Mouse (Mus musculus) lung, postnatal 10 days (tissue): ENCODE results near the gene Ugt1a7c.

Experiments
- DNase-seq: peaks from one replicate; pipeline ENCODE4 v3.0.0; 2021

Ugt1a7c gene

GRCm38 (mm10) chr1:88200456-88200855, 105.6 kb downstream of the Ugt1a7c start, which contains the start of gene Ugt1a2:
Gene Ugt1a2 (plus strand): TSS chr1:88200601.
- no peak for DNase-seq

DNA sequence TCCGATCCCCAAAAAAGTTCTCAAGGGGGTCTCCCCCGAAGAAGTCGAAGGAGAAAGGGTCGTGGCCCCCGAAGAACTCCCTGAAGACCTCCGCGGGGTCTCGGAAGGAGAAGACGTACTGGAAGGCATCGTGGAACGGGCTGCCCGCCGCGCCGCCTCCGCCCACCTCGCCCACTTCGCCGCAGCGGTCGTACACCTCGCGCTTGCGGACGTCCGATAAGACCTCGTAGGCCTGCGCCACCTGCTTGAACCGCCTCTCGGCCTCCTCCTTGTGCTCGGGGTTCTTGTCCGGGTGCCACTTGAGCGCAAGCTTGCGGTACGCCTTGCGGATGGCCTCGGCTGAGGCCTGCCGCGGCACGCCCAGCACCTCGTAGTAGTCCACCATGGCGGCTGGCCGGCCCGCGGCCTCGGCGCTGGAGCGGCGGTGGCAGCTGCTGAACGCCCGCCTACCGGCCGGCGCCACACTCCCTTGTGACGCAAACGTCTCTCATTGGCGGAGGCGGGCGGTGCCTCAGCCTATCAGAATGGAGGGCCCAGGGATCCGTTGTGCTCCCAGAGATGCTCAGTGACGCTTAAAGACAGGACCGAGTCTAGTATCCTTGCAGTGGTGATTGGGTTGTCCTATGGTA, 110.5 kb downstream of the Ugt1a7c start, which contains the start of gene Dnajb3:
TSS of gene Dnajb3 (minus strand) at position 489 of the 629 bp plus-strand sequence.
- DNase-seq, result peak; percentile 79

GRCm38 (mm10) chr1:88206843-88207479, 112.1 kb downstream of the Ugt1a7c start:
- no peak for DNase-seq

GRCm38 (mm10) chr1:88211812-88212211, 117.0 kb downstream of the Ugt1a7c start, which contains the start of gene Ugt1a1:
Gene Ugt1a1 (plus strand): TSS chr1:88211959.
- peak; percentile 12 for DNase-seq

DNA sequence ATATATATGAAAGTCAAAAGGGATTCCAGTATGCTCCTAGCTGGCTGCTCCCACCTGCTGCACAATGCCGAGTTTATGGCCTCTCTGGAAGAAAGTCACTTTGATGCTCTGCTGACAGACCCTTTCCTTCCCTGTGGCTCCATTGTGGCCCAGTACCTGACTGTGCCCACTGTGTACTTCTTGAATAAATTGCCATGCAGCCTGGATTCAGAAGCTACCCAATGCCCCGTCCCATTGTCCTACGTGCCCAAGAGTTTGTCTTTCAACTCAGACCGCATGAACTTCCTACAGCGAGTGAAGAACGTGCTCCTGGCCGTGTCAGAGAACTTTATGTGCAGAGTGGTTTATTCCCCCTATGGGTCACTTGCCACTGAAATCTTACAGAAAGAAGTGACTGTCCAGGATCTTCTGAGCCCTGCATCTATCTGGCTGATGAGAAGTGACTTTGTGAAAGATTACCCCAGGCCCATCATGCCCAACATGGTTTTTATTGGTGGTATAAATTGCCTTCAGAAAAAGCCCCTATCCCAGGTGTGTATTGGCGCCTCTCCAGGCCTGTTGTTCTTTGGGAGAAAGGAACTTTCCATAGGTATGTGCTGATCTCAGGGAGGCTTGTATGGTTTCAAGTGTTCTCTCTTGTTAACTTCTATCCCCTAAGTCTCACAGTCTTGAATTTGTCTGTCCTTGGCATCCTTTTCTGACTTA, 117.6 kb downstream of the Ugt1a7c start:
- peak; percentile 19 for DNase-seq

- no peak for DNase-seq
Measured at GRCm38 (mm10) chr1:88213061-88213460, 118.2 kb downstream of the Ugt1a7c start.

- peak; percentile 30 for DNase-seq
Measured at GRCm38 (mm10) chr1:88213766-88214461, 119.1 kb downstream of the Ugt1a7c start.

DNA sequence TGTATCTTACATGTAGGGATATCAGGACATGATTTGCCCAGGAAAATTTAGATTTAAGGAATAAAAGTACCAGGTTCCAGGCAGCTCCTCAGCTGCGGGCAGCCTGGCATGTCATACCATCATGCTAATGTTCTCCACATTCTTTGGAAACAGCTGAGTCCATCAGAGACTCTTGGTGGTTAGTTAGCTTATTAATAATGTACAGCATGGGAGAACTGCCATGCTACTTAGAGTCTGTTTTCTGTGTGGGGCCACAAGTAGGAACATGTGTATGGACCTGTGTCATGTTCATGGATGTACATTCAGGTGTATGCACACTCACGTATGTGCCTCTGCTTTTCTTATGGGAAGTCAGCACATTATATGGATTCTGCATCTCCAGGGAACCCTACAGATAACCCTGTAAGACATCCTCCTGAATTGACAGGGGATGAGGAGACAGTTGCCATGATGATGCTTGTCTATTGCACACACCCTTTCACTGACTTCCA, 119.6 kb downstream of the Ugt1a7c start:
- no peak for DNase-seq

- DNase-seq, result no peak
Measured at GRCm38 (mm10) chr1:88215466-88216380, 120.9 kb downstream of the Ugt1a7c start.

DNA sequence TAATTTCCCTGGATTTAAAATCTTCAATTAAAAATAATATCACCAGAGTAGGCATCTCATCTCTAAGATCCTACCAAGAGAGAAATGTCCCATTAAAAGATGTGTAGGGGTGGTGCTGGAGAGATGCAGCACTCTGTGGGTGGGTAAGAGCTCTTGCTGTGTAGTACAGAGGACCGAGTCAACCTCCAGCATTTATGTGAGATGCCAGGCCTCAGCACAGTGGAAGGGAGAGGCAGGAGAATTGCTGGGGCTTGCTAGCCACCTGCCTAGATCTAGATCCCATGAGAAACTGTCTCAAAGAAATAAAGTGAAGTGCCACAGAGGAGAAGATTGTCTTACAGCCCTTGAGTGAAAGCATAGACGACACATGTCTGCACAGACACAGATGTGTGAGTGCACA, 121.7 kb downstream of the Ugt1a7c start:
- DNase-seq, result no peak

DNA sequence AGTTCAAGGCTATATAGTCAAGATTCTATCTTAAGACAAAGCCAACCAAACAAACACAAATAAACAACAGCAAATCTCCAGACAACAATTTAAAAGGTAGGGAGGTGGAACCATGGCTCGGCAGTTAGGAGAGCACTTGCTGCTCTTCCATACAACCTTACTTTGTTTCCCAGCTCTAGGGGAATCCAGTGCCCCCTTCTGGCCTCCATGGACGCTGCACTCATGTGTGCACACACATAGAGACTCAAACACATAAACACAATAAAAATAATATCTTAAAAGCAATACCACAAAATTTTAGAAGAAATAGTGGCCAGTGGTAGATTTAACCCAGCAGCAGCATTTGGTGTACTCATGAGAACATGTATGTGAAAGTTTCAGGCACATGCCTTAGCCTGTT, 122.3 kb downstream of the Ugt1a7c start:
- peak; percentile 9 for DNase-seq

DNA sequence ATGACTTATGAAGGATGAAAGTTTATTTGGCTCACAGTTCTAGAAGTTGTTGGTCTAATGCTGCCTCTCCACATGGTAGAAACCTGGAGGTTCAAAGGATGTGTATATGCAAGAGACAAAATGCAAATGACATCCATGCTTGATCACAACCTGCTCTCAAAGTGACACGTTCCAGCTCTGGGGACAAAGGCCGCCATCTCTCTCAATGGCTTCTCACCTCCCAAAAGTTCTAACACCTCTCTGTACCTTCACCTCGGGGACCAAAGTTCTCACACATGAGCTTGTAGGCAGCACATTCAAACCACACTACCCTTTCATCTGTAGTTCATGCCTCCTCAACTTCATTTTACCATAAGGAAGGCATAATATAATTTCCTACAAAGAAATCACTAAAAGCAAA, 122.7 kb downstream of the Ugt1a7c start:
- no peak for DNase-seq

DNA sequence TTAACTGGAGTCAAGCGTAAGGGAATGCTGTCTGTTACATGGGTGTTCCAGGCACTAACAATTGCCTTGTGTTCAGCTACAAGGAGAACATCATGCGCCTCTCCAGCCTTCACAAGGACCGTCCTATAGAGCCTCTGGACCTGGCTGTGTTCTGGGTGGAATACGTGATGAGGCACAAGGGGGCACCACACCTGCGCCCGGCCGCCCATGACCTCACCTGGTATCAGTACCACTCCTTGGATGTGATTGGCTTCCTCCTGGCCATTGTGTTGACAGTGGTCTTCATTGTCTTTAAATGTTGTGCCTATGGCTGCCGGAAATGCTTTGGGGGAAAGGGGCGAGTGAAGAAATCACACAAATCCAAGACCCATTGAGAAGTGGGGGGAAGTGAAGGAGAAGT, 123.2 kb downstream of the Ugt1a7c start:
- DNase-seq, result peak; percentile 9

GRCm38 (mm10) chr1:88218591-88218990, 123.7 kb downstream of the Ugt1a7c start:
- no peak for DNase-seq

- no peak for DNase-seq
Measured at GRCm38 (mm10) chr1:88219054-88219453, 124.2 kb downstream of the Ugt1a7c start.

GRCm38 (mm10) chr1:88220336-88220735, 125.5 kb downstream of the Ugt1a7c start:
- DNase-seq, result peak; percentile 9

GRCm38 (mm10) chr1:88222216-88222615, 127.4 kb downstream of the Ugt1a7c start:
- no peak for DNase-seq

GRCm38 (mm10) chr1:88223011-88223515, 128.2 kb downstream of the Ugt1a7c start:
- peak; percentile 18 for DNase-seq

GRCm38 (mm10) chr1:88223591-88223990, 128.7 kb downstream of the Ugt1a7c start:
- peak; percentile 13 for DNase-seq

DNA sequence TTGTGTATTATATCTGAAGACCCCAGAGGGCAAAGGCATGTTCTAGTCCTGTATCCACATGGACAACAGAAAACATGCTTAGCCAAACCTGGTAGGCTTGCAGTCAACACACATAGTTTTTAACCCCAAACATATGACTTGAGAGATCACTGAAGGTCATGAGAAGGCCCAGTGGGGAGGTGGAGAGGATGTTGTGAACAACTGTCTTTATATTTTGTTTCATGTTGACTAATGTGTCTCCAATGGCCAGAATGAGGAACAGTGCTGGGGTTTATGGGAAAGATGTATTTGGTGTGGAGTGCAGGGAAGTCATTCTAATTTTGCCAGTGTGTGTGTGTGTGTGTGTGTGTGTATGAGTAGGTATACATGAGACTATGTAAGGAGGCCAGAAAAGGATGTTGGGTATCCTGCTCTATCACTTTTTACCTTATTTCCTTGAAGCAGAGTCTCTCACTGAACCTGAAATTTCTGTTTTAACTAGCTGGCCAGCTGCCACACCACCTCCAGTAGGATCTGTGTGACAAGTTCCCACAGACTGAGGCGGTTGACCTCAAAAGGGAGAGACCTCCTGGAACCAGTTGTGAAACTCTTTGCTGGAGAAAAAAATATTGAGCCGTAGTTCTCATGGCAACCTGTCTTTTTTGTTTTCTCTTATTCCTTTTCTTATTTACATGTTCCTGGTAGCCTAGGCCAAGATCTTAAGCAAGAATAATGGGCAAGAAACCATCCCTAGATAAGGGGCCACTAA, 129.3 kb downstream of the Ugt1a7c start:
- DNase-seq, result peak; percentile 50

GRCm38 (mm10) chr1:88225301-88225700, 130.4 kb downstream of the Ugt1a7c start:
- DNase-seq, result peak; percentile 6
